Mouse (Mus musculus): ENCODE results near the gene Pon3. TPM values are rescaled to one million over a fixed set of nuclear protein-coding genes. Genes with fewer than 3 reads are reported as not detected.

Gene Pon3
- polyA plus RNA-seq, 2 experiments = 7.2 to 7.3 TPM

DNA sequence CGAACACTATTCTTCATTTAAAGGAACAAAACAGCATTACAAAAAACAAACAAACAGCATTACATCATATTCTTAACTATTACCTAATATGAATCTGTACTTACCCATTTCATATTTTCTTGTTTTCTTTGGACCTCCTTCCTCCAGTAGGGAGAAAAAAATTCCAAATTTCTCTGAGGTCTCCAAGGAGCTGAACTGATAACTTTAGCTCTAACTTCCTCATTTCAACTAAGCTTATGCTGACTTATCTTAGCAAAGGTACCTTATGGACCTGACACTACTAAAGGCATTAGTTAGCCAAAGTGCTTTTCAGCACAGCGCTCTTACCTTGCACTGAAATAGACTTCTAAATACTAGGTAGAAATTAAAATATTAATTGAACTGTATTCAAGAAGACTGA lies 1.2 kb downstream of the Pon3 start:
- no peaks in the 10 kb centered on the region for H3K9me3 ChIP-seq (ENCODE audit: control insufficient read depth, low read length)
- peaks cover 8% of the 10 kb centered on the region for H3K4me1 ChIP-seq (ENCODE audit: control insufficient read depth, insufficient read depth, low read length)
- H3K27me3 ChIP-seq (ENCODE audit: control insufficient read depth, insufficient read depth, low read length) = no peaks in the 10 kb centered on the region
- H3K36me3 ChIP-seq (ENCODE audit: control insufficient read depth, insufficient read depth, low read length) = no peaks in the 10 kb centered on the region
- no peak overlapping the region for H3K27ac ChIP-seq (replicated peaks; ENCODE audit: low read depth, low read length)
- H3K4me2 ChIP-seq (replicated peaks; ENCODE audit: low read depth, low read length, severe bottlenecking) = no peak overlapping the region
- H3K4me3 ChIP-seq (replicated peaks; ENCODE audit: low read length) = no peak overlapping the region
- TF ChIP-seq POLR2A (IDR thresholded peaks at IDR 0.05; ENCODE audit: borderline replicate concordance, extremely low read depth, insufficient read depth, insufficient read length) = no peak
- no peak overlapping the region for H3K9ac ChIP-seq (ENCODE audit: low read depth, low read length, severe bottlenecking)
- DNase-seq (ENCODE audit: low spot score) (no peak), ATAC-seq (ENCODE audit: low FRiP score, low read depth) (no peak)
- 81% methylated on average over 2 of the region's 2 CpGs for WGBS

- Histone ChIP-seq H3K9me3 (ENCODE audit: control insufficient read depth, low read length) (no peaks in the 10 kb centered on the region), H3K36me3 (ENCODE audit: control insufficient read depth, insufficient read depth, low read length) (no peaks in the 10 kb centered on the region), H3K9ac (ENCODE audit: low read depth, low read length, severe bottlenecking) (no peak overlapping the region), H3K27ac (replicated peaks; ENCODE audit: low read depth, low read length) (no peak overlapping the region), H3K4me1 (ENCODE audit: control insufficient read depth, insufficient read depth, low read length) (no peaks in the 10 kb centered on the region), H3K4me2 (replicated peaks; ENCODE audit: low read depth, low read length, severe bottlenecking) (no peak overlapping the region), H3K4me3 (replicated peaks; ENCODE audit: low read length) (no peak overlapping the region), H3K27me3 (ENCODE audit: control insufficient read depth, insufficient read depth, low read length) (no peaks in the 10 kb centered on the region)
- ATAC-seq (ENCODE audit: low FRiP score, low read depth) (no peak), DNase-seq (ENCODE audit: low spot score) (no peak)
- 79% methylated on average over 6 of the region's 6 CpGs for WGBS
- no peak for TF ChIP-seq POLR2A (IDR thresholded peaks at IDR 0.05; ENCODE audit: borderline replicate concordance, extremely low read depth, insufficient read depth, insufficient read length)
Observed at GRCm38 (mm10) chr6:5245926-5246325, 10.2 kb downstream of the Pon3 start.

- Histone ChIP-seq H3K36me3 (ENCODE audit: control insufficient read depth, insufficient read depth, low read length) (no peaks in the 10 kb centered on the region), H3K4me2 (replicated peaks; ENCODE audit: low read depth, low read length, severe bottlenecking) (no peak overlapping the region), H3K4me1 (ENCODE audit: control insufficient read depth, insufficient read depth, low read length) (no peaks in the 10 kb centered on the region), H3K27me3 (ENCODE audit: control insufficient read depth, insufficient read depth, low read length) (no peaks in the 10 kb centered on the region), H3K4me3 (replicated peaks; ENCODE audit: low read length) (no peak overlapping the region), H3K27ac (replicated peaks; ENCODE audit: low read depth, low read length) (no peak overlapping the region), H3K9ac (ENCODE audit: low read depth, low read length, severe bottlenecking) (no peak overlapping the region), H3K9me3 (ENCODE audit: control insufficient read depth, low read length) (no peaks in the 10 kb centered on the region)
- no peak for TF ChIP-seq POLR2A (IDR thresholded peaks at IDR 0.05; ENCODE audit: borderline replicate concordance, extremely low read depth, insufficient read depth, insufficient read length)
- DNase-seq (ENCODE audit: low spot score) (no peak), ATAC-seq (ENCODE audit: low FRiP score, low read depth) (no peak)
- WGBS = 91% methylated on average over 3 of the region's 3 CpGs
Observed at GRCm38 (mm10) chr6:5238799-5239198, 17.3 kb downstream of the Pon3 start.

DNA sequence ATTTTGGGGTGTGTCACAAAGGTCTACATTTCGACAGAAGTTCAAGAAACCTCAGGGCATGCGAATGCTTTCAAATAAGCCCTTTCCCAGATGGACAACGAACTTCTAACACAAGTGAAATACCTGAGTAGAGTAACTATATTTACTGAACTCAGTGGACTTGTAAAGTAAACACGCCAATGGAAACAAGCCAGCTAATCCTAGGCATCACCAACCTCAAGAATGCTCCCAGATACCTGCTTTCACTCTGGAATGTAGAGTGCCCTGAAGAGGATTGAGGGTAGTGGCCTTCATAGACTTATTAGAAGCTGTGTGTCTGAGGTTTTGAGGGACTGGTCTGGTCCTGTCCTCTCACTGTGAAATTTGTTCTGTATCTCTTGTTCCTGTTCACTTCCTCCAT lies 18.6 kb downstream of the Pon3 start:
- Histone ChIP-seq H3K9ac (ENCODE audit: low read depth, low read length, severe bottlenecking) (no peak overlapping the region), H3K27ac (replicated peaks; ENCODE audit: low read depth, low read length) (no peak overlapping the region), H3K4me2 (replicated peaks; ENCODE audit: low read depth, low read length, severe bottlenecking) (no peak overlapping the region), H3K36me3 (ENCODE audit: control insufficient read depth, insufficient read depth, low read length) (no peaks in the 10 kb centered on the region), H3K27me3 (ENCODE audit: control insufficient read depth, insufficient read depth, low read length) (no peaks in the 10 kb centered on the region), H3K9me3 (ENCODE audit: control insufficient read depth, low read length) (no peaks in the 10 kb centered on the region), H3K4me3 (replicated peaks; ENCODE audit: low read length) (no peak overlapping the region), H3K4me1 (ENCODE audit: control insufficient read depth, insufficient read depth, low read length) (no peaks in the 10 kb centered on the region)
- no peak for TF ChIP-seq POLR2A (IDR thresholded peaks at IDR 0.05; ENCODE audit: borderline replicate concordance, extremely low read depth, insufficient read depth, insufficient read length)
- 77% methylated on average over 4 of the region's 4 CpGs for WGBS
- no peak for ATAC-seq (ENCODE audit: low FRiP score, low read depth)
- no peak for DNase-seq (ENCODE audit: low spot score)

- TF ChIP-seq POLR2A (IDR thresholded peaks at IDR 0.05; ENCODE audit: borderline replicate concordance, extremely low read depth, insufficient read depth, insufficient read length) = no peak
- H3K4me3 ChIP-seq (replicated peaks; ENCODE audit: low read length) = no peak overlapping the region
- no peak for DNase-seq (ENCODE audit: low spot score)
- no peak overlapping the region for H3K4me2 ChIP-seq (replicated peaks; ENCODE audit: low read depth, low read length, severe bottlenecking)
- ATAC-seq (ENCODE audit: low FRiP score, low read depth) = no peak
- H3K27ac ChIP-seq (replicated peaks; ENCODE audit: low read depth, low read length) = no peak overlapping the region
- no peak overlapping the region for H3K9ac ChIP-seq (ENCODE audit: low read depth, low read length, severe bottlenecking)
- WGBS = 84% methylated on average over 8 of the region's 8 CpGs
- no peaks in the 10 kb centered on the region for H3K36me3 ChIP-seq (ENCODE audit: control insufficient read depth, insufficient read depth, low read length)
- H3K27me3 ChIP-seq (ENCODE audit: control insufficient read depth, insufficient read depth, low read length) = no peaks in the 10 kb centered on the region
- H3K9me3 ChIP-seq (ENCODE audit: control insufficient read depth, low read length) = no peaks in the 10 kb centered on the region
- H3K4me1 ChIP-seq (ENCODE audit: control insufficient read depth, insufficient read depth, low read length) = no peaks in the 10 kb centered on the region
Observed at GRCm38 (mm10) chr6:5236843-5237371, 19.2 kb downstream of the Pon3 start.

DNA sequence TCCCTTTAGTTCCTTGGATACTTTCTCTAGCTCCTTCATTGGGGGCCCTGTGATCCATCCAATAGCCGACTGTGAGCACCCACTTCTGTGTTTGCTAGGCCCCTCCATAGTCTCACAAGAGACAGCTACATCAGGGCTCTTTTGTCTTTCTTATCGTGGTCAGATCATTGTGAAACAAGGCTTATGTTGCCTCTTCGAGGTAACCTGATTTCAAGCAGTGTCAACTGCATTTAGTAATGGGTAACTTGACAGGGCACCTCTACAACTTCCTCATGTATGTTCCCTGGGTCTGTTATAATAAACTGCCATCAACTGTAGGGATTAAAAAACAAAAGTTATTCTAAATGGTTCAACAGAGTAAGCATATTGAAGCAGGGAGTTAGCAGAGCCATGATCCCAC lies 21.5 kb downstream of the Pon3 start:
- Histone ChIP-seq H3K27ac (replicated peaks; ENCODE audit: low read depth, low read length) (no peak overlapping the region), H3K9me3 (ENCODE audit: control insufficient read depth, low read length) (no peaks in the 10 kb centered on the region), H3K9ac (ENCODE audit: low read depth, low read length, severe bottlenecking) (no peak overlapping the region), H3K4me3 (replicated peaks; ENCODE audit: low read length) (no peak overlapping the region), H3K4me2 (replicated peaks; ENCODE audit: low read depth, low read length, severe bottlenecking) (no peak overlapping the region), H3K36me3 (ENCODE audit: control insufficient read depth, insufficient read depth, low read length) (no peaks in the 10 kb centered on the region), H3K4me1 (ENCODE audit: control insufficient read depth, insufficient read depth, low read length) (no peaks in the 10 kb centered on the region), H3K27me3 (ENCODE audit: control insufficient read depth, insufficient read depth, low read length) (no peaks in the 10 kb centered on the region)
- DNase-seq (ENCODE audit: low spot score) (no peak), ATAC-seq (ENCODE audit: low FRiP score, low read depth) (no peak)
- TF ChIP-seq POLR2A (IDR thresholded peaks at IDR 0.05; ENCODE audit: borderline replicate concordance, extremely low read depth, insufficient read depth, insufficient read length) = no peak
- 82% methylated on average over 3 of the region's 3 CpGs for WGBS
